Mouse (Mus musculus): ENCODE measurements at regions not wholly inside any gene's neighbourhood (a gene's known extent, or its start where the extent isn't known, plus 50 kb on each side); places are given as distances from the start of the nearest gene placed in this dataset.

DNA sequence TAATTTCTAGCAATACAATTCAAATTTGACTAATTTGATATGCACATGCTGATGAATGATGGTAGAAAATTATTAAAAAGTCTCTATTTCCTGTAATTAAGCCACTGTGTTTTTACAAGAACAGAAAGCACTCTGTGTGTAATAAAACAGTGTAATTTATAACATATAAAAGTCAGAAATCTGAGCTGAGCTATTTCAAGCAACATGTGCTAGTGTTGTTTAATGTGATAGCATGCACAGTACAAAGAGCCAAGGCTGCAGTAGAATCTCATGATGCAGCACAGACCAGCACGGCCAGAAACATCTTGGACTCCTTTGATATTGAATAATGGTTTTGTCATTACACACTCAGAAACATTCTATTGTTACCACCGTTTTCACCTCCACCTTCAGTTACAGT is 86.3 kb upstream of the Syndig1 start:
- no peaks in the 10 kb centered on the region for H3K27me3 ChIP-seq
- no peak overlapping the region for H3K27ac ChIP-seq
- H3K4me3 ChIP-seq (replicated peaks) = no peak overlapping the region
- no peak for ATAC-seq (ENCODE audit: low FRiP score)
- no peaks in the 10 kb centered on the region for H3K9me3 ChIP-seq
- H3K4me1 ChIP-seq = no peaks in the 10 kb centered on the region
- H3K4me2 ChIP-seq = no peak overlapping the region
- no peaks in the 10 kb centered on the region for H3K36me3 ChIP-seq (replicated peaks)
- H3K9ac ChIP-seq = no peak overlapping the region
- WGBS = 90% methylated on average over 2 of the region's 2 CpGs

DNA sequence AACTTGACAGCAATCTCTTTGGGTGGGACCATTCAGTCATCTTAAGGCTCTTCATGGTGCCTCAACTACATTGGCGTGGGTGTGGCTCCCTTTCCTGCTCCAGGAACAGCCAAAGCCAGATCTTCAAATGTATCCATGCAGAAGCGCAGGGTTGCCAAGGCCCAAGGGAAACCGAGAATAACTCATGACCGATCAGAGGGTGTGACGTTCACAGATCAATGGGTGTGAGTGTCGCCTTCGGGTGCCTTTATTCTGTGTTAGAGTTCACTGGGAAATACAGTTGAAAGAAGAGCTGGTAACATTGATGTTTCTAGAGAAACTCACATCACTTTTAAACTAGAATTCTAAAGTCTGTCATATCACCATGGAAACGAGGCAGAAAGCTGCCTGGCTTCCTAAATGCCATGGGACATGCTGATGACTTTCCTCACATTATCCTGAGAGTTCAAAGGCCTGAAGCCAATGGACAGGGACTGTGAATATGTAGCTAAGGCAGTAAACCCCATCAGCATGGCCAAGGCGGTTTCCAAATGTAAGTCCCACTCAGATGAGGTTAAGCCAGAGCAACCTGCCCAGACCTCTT is 80.7 kb upstream of the Syndig1 start:
- no peaks in the 10 kb centered on the region for H3K36me3 ChIP-seq (replicated peaks)
- no peak for ATAC-seq (ENCODE audit: low FRiP score)
- no peak overlapping the region for H3K4me2 ChIP-seq
- no peaks in the 10 kb centered on the region for H3K27me3 ChIP-seq
- H3K9me3 ChIP-seq = no peaks in the 10 kb centered on the region
- H3K27ac ChIP-seq = no peak overlapping the region
- no peaks in the 10 kb centered on the region for H3K4me1 ChIP-seq
- no peak overlapping the region for H3K4me3 ChIP-seq (replicated peaks)
- WGBS = 88% methylated on average over 9 of the region's 9 CpGs
- H3K9ac ChIP-seq = no peak overlapping the region

DNA sequence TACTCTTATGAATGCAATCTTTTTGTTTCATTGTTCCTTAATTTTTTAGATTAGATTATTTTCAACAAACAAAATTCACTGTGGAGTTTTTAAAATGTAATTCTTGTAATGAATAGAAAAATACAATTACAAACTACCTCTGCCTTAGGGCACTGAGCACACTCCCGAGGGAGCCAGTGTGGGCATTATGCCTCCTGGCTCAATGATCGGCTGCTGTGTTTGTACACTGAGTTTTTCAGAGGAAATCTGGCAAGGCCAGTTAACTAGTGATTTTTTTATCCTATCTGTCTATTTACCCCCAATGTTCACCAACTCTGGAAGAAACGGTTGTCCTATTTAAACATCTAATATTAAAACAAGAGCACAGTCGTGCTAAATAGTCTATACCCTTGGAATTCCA is 69.9 kb upstream of the Syndig1 start:
- H3K4me1 ChIP-seq = no peaks in the 10 kb centered on the region
- no peaks in the 10 kb centered on the region for H3K9me3 ChIP-seq
- WGBS = 79% methylated on average over 4 of the region's 4 CpGs
- no peaks in the 10 kb centered on the region for H3K36me3 ChIP-seq (replicated peaks)
- no peak for ATAC-seq (ENCODE audit: low FRiP score)
- H3K27me3 ChIP-seq = no peaks in the 10 kb centered on the region
- H3K9ac ChIP-seq = no peak overlapping the region
- H3K4me3 ChIP-seq (replicated peaks) = no peak overlapping the region
- no peak overlapping the region for H3K4me2 ChIP-seq
- H3K27ac ChIP-seq = no peak overlapping the region

DNA sequence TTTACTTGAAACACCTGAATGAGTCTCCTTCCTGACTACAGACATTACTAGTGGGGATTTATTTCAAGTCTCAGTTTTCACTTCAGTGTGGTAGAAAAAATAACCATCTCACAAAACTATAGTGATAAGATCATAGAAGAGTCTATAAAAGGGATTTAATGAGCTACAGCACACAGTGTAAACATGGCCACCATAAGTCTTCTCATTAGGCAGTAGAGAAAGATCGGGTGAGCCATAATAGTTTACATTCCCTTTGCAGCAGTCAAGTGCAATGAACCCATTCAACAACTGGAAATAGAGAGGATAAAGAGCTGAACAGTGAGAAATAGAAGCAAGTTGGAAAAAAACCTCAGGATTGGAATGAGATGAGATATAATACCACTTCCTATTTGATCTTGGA is 65.1 kb upstream of the Syndig1 start:
- ATAC-seq (ENCODE audit: low FRiP score) = no peak
- no peaks in the 10 kb centered on the region for H3K27me3 ChIP-seq
- no peak overlapping the region for H3K9ac ChIP-seq
- 83% methylated on average over 1 of the region's 1 CpGs for WGBS
- H3K4me3 ChIP-seq (replicated peaks) = no peak overlapping the region
- H3K4me1 ChIP-seq = no peaks in the 10 kb centered on the region
- H3K4me2 ChIP-seq = no peak overlapping the region
- no peak overlapping the region for H3K27ac ChIP-seq
- H3K9me3 ChIP-seq = no peaks in the 10 kb centered on the region
- H3K36me3 ChIP-seq (replicated peaks) = no peaks in the 10 kb centered on the region

DNA sequence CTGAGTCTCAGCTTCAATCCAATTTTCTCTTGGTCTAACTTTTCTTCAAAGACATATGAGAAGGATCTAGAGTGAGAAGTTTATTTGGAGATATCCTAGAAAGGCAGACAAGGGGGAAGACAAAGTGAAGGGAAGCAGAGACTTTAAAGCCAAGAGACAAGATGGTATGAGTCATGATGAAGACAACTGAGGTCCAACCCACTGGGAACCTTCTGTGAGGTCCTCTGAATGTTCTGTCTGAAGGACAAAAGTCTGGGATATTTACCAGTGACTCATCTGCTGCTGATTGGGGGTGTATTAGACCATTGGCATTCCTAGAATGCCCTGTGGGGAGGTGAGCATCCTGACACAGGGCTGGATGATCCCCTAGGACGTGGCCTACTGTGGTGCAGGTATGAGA is 61.0 kb upstream of the Syndig1 start:
- no peak overlapping the region for H3K4me3 ChIP-seq (replicated peaks)
- H3K27me3 ChIP-seq = no peaks in the 10 kb centered on the region
- H3K9ac ChIP-seq = no peak overlapping the region
- WGBS = 49% methylated on average over 1 of the region's 1 CpGs
- H3K27ac ChIP-seq = no peak overlapping the region
- no peaks in the 10 kb centered on the region for H3K9me3 ChIP-seq
- no peak overlapping the region for H3K4me2 ChIP-seq
- no peak for ATAC-seq (ENCODE audit: low FRiP score)
- no peaks in the 10 kb centered on the region for H3K36me3 ChIP-seq (replicated peaks)
- no peaks in the 10 kb centered on the region for H3K4me1 ChIP-seq

DNA sequence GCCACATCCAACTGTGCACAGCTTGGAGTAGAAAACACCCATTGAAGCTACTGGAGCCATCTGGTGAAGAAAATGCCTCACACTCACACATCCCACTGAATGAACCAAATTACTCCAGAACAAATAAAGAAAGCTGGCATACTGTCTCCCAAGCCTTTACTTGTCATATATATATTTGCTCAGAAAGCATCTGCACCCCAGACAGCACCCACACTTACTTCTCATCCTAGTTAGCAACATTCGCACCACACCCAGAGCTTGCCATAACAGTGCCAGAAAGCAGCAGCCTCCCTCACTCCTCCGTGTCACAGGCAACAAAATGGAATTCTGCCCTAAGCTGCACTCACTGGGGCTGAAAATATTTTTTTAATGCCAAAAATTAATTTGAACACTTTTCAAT is 60.5 kb upstream of the Syndig1 start:
- 85% methylated on average over 2 of the region's 2 CpGs for WGBS
- no peak overlapping the region for H3K27ac ChIP-seq
- H3K27me3 ChIP-seq = no peaks in the 10 kb centered on the region
- no peak overlapping the region for H3K4me3 ChIP-seq (replicated peaks)
- no peaks in the 10 kb centered on the region for H3K9me3 ChIP-seq
- no peaks in the 10 kb centered on the region for H3K36me3 ChIP-seq (replicated peaks)
- no peak for ATAC-seq (ENCODE audit: low FRiP score)
- no peaks in the 10 kb centered on the region for H3K4me1 ChIP-seq
- H3K4me2 ChIP-seq = no peak overlapping the region
- H3K9ac ChIP-seq = no peak overlapping the region

DNA sequence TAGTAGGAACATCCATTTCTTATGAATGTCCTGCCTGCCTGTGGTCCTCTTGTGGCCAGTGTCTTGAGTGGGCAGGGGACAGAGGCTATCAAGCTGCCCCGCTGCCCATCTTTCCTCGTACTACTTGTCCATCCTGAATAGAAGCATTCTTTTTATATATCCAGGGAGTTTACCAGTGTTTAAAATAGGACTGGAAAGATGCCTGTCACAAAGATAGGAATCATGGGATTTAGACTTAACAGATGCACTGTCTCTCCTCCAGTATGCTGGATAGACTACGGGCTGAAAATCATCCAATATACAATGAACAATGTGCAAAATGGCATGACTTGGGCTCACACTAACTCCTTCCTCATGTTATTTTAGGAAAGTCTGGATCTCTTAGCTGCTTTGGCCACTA is 51.7 kb upstream of the Syndig1 start:
- no peaks in the 10 kb centered on the region for H3K36me3 ChIP-seq (replicated peaks)
- no peak for ATAC-seq (ENCODE audit: low FRiP score)
- H3K4me2 ChIP-seq = no peak overlapping the region
- H3K9ac ChIP-seq = no peak overlapping the region
- H3K9me3 ChIP-seq = no peaks in the 10 kb centered on the region
- no peaks in the 10 kb centered on the region for H3K4me1 ChIP-seq
- no peak overlapping the region for H3K27ac ChIP-seq
- H3K4me3 ChIP-seq (replicated peaks) = no peak overlapping the region
- no peaks in the 10 kb centered on the region for H3K27me3 ChIP-seq
- 92% methylated on average over 3 of the region's 3 CpGs for WGBS
